Comparison of ENCODE assay signal across 9 mouse cellular contexts in genomic region chr9:55430133-55430532, GRCm38 (mm10).
DNase-seq lines count a peak whose midpoint lies in the region; ATAC-seq and TF ChIP-seq lines count a peak whose summit lies in the region.
"Had no signal": no experiment of that assay in that cellular context is flagged by ENCODE, and none has a peak within 500 bp of the region (broad histone marks: within the 10 kb centered on the region; RNA-seq: fewer than 3 reads in every experiment).

No protein-coding gene starts in this region.

- ATAC-seq in intestine, embryonic 14.5 days (replicated peaks; ENCODE audit: low FRiP score, low TSS enrichment, low read depth), result 0 out of 2 replicates have a peak, but pooled peaks have one; percentile 18
- no peak for ATAC-seq in liver, embryonic 11.5 days (replicated peaks; ENCODE audit: low FRiP score)

- 19% methylated on average over 20 of the region's 20 CpGs for WGBS in intestine, embryonic 14.5 days
- 21% methylated on average over 20 of the region's 20 CpGs for WGBS in liver, embryonic 11.5 days
- 23% methylated on average over 20 of the region's 20 CpGs for WGBS in small intestine, adult 2 months

- DNase-seq in ES-CJ7 (ENCODE audit: low read depth, low spot score) (peak; percentile 82), adipocyte (ENCODE audit: low spot score) (no peak)
- peak; percentile 54 to 57 for DNase-seq in adrenal gland, postnatal 36 days
- DNase-seq in intestine, embryonic 14.5 days (ENCODE audit: low spot score), result peak; percentile 70
- DNase-seq in liver, embryonic 11.5 days (ENCODE audit: low spot score), result no peak
- no peak for DNase-seq in thymus, postnatal 10 days (ENCODE audit: low spot score in 2 of 2)
- DNase-seq in urinary bladder, adult 2 months (ENCODE audit: low spot score), result no peak

- H3K4me3 ChIP-seq in intestine, embryonic 14.5 days (ENCODE audit: low read depth, low read length), result no peak overlapping the region
- no peak overlapping the region for H3K4me3 ChIP-seq in liver, embryonic 11.5 days (ENCODE audit: low read depth, low read length)
- peak overlapping the region; percentile 37; the same call in 1 of the 2 replicates for H3K4me3 ChIP-seq in small intestine, adult 2 months (ENCODE audit: low read depth, low read length)

- H3K9ac ChIP-seq in intestine, embryonic 14.5 days (ENCODE audit: low read length), result no peak overlapping the region
- no peak overlapping the region for H3K9ac ChIP-seq in liver, embryonic 11.5 days (ENCODE audit: low read depth, low read length)

- 0 out of 2 replicates have a peak, but pooled peaks cover 5% of the 10 kb centered on the region for H3K4me1 ChIP-seq in intestine, embryonic 14.5 days (replicated peaks; ENCODE audit: control insufficient read depth, insufficient read depth, low read length)
- 0 out of 2 replicates have a peak, but pooled peaks cover 2% of the 10 kb centered on the region for H3K4me1 ChIP-seq in liver, embryonic 11.5 days (replicated peaks; ENCODE audit: control insufficient read depth, insufficient read depth, low read length)
- peaks cover 14% of the 10 kb centered on the region for H3K4me1 ChIP-seq in small intestine, adult 2 months (ENCODE audit: control insufficient read depth, insufficient read depth, insufficient read length, low read length)

- peak; percentile 30; the same call in 1 of the 2 replicates for TF ChIP-seq CTCF in small intestine, adult 2 months (IDR thresholded peaks at IDR 0.05; ENCODE audit: extremely low read depth, insufficient read length, insufficient replicate concordance, low read depth, low read length)

- no peaks in the 10 kb centered on the region for H3K27me3 ChIP-seq in intestine, embryonic 14.5 days (replicated peaks; ENCODE audit: control insufficient read depth, insufficient read depth, low read length)
- no peaks in the 10 kb centered on the region; the same call in 1 of the 2 replicates for H3K27me3 ChIP-seq in liver, embryonic 11.5 days (replicated peaks; ENCODE audit: control insufficient read depth, insufficient read depth, low read length)
- no peaks in the 10 kb centered on the region for H3K27me3 ChIP-seq in small intestine, adult 2 months (ENCODE audit: control insufficient read depth, insufficient read depth, low read length)

- no peaks in the 10 kb centered on the region for H3K36me3 ChIP-seq in intestine, embryonic 14.5 days (ENCODE audit: control insufficient read depth, insufficient read depth, low read length)
- H3K36me3 ChIP-seq in liver, embryonic 11.5 days (ENCODE audit: control insufficient read depth, insufficient read depth, low read length), result no peaks in the 10 kb centered on the region
- H3K36me3 ChIP-seq in small intestine, adult 2 months (ENCODE audit: control insufficient read depth, insufficient read depth, low read length), result no peaks in the 10 kb centered on the region

- TF ChIP-seq POLR2A in small intestine, adult 2 months (IDR thresholded peaks at IDR 0.05; ENCODE audit: low read depth, low read length), result no peak

- no peaks in the 10 kb centered on the region for H3K9me3 ChIP-seq in intestine, embryonic 14.5 days (ENCODE audit: control insufficient read depth, low read length)
- no peaks in the 10 kb centered on the region for H3K9me3 ChIP-seq in liver, embryonic 11.5 days (ENCODE audit: control insufficient read depth, low read length)

- peak overlapping the region; percentile 18; the same call in 1 of the 2 replicates for H3K4me2 ChIP-seq in intestine, embryonic 14.5 days (ENCODE audit: low read length)
- H3K4me2 ChIP-seq in liver, embryonic 11.5 days, result peak overlapping the region; percentile 40

- no peak overlapping the region for H3K27ac ChIP-seq in intestine, embryonic 14.5 days (ENCODE audit: low read depth)
- H3K27ac ChIP-seq in liver, embryonic 11.5 days (ENCODE audit: low read depth, low read length), result no peak overlapping the region
- no peak overlapping the region for H3K27ac ChIP-seq in small intestine, adult 2 months (ENCODE audit: insufficient read depth, low read depth, low read length)
- H3K27ac ChIP-seq: macrophage had no signal

Comparison
In these comparisons a context has a peak if more than half of its experiments do, and no peak if none do; other contexts are left out.
1. DNase-seq: peak in ES-CJ7 (single experiment), adrenal gland, postnatal 36 days (2 of 2) and intestine, embryonic 14.5 days (single experiment); none in liver, embryonic 11.5 days (single experiment), adipocyte (single experiment), thymus, postnatal 10 days (0 of 2) and urinary bladder, adult 2 months (single experiment).